Mouse (Mus musculus): ENCODE measurements at regions not wholly inside any gene's neighbourhood (a gene's known extent, or its start where the extent isn't known, plus 50 kb on each side); places are given as distances from the start of the nearest gene placed in this dataset.

- no peak for TF ChIP-seq CTCF (IDR thresholded peaks at IDR 0.05; ENCODE audit: low read depth)
- no peak for TF ChIP-seq EP300 (IDR thresholded peaks at IDR 0.05; ENCODE audit: low read depth)
Observed at GRCm38 (mm10) chr13:31352825-31353224, 203.1 kb upstream of the Foxq1 start.
